Mouse (Mus musculus): ENCODE measurements at regions not wholly inside any gene's neighbourhood (a gene's known extent, or its start where the extent isn't known, plus 50 kb on each side); places are given as distances from the start of the nearest gene placed in this dataset.

DNA sequence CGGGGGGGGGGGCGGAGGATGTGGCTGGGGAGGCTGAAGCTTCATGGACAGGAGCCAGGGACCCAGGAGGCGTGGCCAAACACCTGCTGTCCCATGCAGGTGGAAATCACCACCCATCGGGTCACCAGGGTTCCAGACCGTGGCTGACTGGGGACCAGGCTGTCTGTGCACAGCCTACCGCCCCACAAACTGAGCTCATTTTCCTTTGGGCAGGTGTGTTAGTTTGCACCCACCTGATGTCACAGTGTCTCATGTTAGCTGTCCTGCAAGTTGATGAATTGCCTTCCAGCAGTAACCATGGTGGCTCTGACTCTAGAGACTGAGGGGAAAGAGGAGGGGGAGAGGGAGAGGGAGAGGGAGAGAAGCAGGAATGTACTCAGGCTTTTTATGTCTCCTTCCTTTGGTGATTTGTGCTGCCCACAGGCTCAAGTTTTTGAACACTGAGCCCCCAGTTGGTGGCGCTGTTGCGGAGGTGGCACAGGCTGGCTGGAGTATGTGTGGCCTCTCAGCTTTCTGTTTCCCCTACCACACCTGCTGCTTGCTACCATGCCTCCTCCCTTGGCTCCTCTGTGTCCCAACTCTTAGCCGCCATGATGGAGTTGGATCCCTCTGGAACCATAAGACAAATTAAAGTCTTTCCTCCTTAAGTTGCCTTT is 107.8 kb upstream of the Man2a1 start:
- DNase-seq (ENCODE audit: low spot score in 2 of 2) = no peak

DNA sequence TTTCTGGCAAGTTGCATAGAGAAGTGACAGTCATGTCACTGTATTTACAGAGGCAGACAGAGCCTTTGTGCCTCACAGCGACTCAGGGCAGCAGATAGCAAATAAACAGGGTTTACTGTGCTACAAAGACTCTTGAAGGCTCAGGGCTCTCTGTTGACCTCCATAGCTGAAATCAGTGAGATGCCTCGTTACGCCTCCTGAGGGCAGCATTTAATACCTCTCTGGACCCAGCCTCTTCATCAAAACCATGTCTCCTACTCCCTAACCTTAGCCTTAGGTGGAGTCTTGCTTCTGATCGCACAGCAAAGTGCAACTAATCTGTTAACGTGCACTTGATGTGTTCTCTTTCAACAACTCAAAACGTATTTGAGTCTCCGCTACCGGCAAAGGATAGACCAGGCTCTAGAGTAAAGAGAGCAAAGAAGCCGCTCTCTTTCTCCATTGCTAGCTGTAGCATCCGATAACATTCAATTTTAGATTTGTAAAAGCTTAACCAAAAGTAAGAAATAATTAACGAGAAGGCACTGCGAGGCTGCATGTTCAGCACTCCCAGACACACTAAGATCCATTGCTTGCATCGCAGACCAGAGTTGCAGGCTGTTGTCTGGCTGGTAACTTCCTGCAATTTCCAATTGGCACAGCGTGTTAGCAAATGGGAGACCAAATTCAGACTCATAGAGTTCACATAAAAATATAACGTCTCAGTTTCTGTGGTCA is 101.1 kb upstream of the Man2a1 start:
- peak in 1 of 2 experiments; percentile 14 for DNase-seq (ENCODE audit: low spot score in 2 of 2)

DNA sequence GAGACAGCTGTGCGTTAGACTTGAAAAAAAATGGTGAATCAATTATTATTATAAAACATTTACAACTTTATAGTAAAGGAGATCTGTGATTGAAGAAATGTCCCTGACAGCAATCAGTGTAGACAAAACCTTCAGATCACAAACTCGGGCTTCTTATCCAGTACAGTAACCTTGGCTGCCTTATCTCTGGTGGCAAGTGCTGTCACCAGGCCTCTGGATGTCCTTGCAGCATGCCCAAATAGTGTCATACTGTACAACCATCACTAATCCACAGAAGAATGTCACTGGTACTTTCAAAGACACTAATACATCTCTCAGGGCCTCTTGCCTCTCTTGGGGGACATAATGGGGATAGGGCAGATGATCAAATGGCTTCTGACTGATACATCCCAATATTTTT is 98.2 kb upstream of the Man2a1 start:
- no peak for DNase-seq (ENCODE audit: low spot score in 2 of 2)

DNA sequence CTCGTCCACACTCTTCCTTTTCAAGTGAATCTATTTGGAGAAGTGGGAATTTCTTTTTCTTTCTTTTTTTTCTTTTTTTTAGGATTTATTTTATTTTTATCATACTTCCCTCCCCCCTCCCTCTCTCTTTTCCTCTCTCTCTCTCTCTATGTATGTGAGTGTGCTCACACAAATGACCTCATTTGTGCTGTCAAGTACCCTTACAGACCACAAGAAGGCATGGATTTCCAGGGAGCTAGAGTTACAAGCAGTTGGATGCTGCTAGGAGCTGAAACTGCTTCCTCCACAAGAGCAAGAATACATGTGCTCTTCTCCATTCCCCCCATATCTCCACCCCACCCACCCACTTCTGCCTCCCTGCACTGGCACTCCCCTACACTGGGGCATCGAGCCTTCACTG is 94.6 kb upstream of the Man2a1 start:
- DNase-seq (ENCODE audit: low spot score in 2 of 2) = no peak

DNA sequence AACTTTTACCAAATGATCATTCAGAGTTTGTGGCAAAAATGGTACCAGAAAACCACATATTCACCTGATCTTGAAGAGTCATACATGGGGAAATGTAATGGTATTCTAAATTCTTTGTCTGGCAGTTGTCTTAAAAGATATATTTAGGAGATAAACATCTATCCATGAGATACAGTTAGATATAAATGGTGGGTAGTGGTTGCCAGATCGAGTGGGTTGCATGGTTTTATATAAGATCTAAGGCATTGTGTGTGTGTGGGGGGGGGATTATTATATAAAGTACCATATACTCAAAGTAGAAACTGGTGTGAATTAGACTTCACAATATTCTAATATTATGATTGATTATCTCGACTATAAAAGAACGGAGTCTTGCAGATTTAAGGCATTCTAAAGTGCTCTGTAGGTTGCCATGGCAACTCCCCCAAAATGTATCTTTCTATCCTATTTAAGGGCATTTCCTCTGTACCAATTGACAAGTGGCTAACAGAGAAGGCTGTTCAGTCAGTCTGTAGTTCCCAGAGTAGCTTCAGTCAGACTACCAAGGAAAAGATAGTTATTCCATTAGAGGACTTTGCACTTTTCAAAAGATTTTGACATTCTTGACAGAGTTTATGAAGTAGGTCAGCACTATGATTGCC is 89.3 kb upstream of the Man2a1 start:
- no peak for DNase-seq (ENCODE audit: low spot score in 2 of 2)

DNA sequence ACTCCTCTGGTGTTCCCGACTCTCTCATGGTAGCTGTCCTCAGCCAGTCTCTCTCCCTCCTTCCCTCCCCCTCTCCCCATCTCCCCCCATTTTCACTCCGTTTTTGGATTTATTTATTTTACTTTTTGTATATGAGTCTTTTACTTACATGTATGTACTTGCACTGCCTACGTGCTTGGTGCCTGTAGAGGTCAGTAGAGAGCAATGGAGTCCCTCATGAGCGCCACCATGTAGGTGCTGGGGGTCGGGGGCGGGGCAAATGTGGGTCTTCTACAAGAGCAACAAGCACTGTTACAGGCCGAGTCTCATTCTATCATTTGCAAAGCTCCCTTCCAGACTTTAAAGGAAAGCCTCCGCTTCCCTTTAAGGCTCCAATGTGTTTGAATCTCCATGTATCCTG is 78.3 kb upstream of the Man2a1 start:
- no peak for DNase-seq (ENCODE audit: low spot score in 2 of 2)

DNA sequence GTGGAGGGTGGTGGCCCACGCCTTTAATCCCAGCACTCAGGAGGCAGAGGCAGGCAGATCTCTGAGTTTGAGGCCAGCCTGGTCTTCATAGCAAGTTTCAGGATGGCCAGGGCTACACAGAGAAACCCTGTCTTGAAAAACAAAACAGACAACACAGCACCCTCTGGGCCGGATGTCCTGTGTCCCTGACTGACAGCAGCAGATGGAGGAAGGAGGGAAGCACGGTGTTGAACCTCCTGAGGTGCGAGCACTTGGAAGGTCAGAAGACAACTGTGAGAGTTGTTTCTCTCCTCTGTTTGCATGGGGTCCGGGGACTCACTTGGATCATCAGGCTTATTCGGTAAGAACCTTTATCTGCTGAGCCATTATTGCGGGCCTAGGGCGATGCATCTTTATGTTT is 76.6 kb upstream of the Man2a1 start:
- no peak for DNase-seq (ENCODE audit: low spot score in 2 of 2)

DNA sequence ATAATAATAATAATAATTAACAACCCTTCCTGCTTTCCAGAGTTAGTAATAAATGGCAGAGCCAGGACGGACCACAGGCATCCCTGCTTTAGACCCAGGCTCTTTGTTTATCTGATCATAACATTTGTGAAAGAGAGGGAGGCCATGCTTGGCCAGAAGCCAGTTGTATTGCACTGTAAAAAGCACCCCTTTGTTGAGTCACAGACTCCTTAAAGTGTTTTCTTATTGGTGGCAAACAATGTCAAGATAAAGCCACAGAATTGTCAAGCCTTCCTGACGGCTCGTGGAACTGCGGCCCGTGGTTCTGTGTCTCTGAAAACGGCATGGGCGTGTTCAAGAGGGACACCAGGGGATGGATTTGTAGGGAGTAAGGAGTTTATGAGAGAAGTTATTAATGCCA is 72.7 kb upstream of the Man2a1 start:
- no peak for DNase-seq (ENCODE audit: low spot score in 2 of 2)

DNA sequence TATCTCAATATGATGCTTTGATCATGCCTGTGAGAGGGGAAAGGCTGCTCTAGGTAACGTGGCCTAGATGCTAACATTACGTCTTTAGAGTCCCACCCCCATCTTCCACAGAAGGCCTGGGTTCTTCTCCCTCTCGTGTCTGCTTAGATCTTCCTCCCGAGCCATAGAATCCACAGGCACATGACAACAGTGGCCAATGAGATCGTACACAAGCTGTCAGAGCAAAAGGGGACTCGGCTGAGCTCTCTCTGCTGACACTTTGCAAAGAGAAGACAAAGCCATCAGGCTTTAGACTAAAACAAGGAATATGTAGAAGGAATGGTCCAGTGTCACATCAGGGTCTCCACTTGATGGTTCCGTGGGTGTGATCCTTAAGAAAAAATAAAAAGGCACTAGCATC is 72.1 kb upstream of the Man2a1 start:
- DNase-seq (ENCODE audit: low spot score in 2 of 2) = no peak

DNA sequence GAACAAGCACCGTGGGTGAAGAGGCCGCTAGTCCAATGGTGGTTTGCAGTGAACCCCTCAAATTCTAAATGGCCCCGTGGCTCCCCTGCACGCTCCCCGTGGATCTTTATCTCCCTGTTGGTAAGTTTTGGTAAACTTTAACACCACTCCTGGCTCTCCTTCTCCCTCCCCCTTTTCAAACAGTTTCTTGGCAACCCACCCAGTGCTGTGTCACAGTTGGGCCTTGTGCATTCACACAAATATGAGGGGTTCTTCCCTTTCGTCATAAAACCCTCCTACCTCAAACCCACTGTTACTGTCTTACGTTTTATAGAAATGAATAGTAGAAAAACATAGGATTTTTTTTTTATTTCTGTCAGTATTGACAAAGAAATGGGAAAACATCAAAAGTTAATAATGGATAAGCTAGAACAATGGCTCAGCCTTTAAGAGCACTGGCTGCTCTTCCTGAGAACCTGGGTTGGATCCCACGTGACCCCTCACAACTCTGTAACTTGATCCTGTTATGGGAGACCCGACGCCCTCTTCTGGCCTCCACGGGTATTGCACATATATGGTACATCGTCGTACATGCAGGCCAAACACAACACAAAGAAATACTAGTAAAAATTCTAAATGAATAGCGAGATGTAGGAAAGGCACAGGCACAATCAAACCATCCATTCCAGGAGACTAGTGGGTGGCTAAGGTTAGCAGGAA is 71.1 kb upstream of the Man2a1 start:
- DNase-seq (ENCODE audit: low spot score in 2 of 2) = no peak

DNA sequence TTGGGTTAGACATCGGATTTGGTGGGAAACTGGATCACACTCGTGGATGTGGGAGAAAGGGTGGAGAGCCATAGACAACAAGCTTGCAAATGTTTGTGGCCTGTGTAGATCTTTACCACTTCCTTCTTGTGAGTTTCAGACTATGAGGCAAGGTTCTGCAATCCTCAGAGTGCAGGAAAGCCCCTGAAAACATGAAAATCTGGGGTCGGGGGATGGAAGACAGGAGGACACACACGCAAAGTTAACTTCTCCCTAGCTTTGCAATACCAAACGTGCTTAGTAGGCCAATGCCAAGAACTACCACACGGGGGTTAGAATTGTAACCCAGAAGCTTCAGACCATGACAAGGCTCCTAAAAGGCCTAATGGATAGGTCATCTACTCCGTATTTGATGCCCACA is 69.4 kb upstream of the Man2a1 start:
- DNase-seq (ENCODE audit: low spot score in 2 of 2) = no peak

DNA sequence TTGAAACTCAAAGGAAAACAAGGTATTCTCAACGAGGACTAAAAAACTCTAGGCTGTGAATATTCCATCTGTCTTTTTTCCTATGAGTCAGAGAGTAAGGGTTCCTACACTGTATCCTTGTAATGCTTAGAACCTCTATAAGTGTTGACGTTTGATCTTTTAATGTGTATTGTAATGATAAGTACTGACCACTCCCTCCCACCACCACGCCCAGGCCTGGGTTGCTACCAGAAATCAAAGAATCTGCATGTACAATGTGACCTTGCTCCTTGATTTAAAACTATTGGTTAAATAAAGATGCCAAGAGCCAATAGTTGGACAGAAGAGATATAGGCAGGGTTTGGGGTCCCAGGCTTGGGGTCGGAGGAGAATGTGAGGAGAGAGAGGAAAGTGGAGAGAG is 66.2 kb upstream of the Man2a1 start:
- no peak for DNase-seq (ENCODE audit: low spot score in 2 of 2)

DNA sequence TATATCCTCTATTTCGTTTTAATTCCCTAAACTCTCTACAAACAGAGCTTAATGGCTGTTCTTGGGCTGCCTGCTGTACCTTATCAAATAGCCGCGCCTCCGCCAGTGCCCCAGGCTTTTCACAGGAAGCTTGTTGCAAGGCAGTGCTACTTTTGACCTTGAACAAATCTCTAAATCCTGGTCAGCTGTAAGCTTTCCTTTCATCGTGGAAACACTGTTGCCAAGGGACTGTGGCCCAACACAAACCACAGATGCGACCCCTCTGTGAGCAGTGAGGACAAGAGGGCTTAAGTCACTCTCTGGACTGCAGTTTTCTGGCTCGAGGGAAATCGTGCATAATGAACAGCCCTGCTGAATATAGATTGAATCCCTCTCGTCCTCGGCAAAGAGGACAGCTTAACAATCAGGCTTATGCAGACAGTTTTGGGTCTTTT is 62.0 kb upstream of the Man2a1 start:
- no peak for DNase-seq (ENCODE audit: low spot score in 2 of 2)

DNA sequence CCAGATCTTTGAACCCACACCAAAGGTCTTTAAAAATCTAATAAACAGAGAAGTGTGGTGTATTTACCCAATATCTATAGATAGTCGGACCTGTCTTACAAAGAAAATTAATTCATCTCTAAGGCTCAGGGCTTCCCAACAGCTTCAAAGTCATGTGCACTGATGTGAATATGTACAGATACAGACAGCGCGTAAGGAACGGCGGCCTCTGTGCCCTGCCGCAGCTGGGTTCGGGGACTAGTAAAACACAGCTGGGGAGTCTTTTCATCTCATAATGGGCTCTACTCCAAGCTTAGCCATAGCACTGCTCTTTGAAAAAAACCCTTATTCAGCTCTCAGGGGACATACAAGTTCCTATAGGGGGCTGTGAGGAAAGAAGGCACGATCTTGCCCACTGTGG is 60.1 kb upstream of the Man2a1 start:
- DNase-seq (ENCODE audit: low spot score in 2 of 2) = no peak

DNA sequence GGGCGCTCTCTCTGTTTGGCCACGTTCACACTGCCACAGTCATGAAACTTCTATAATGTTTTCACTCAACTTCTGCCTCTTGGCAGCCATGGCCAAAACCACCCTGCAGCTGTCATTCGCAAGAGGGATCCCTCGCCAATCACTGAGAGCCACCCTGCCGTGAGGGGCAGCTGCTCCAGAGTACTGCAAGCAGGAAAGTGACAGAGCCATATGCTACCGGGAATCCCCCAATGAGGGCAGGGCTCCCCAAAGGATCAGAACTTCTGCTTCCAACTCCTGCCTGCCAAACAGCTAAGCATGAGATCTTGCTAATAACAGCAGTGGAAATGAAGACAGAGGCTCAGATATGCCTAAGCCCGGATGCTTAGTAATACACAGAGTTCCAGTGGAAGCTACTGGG is 52.0 kb upstream of the Man2a1 start:
- no peak for DNase-seq (ENCODE audit: low spot score in 2 of 2)

DNA sequence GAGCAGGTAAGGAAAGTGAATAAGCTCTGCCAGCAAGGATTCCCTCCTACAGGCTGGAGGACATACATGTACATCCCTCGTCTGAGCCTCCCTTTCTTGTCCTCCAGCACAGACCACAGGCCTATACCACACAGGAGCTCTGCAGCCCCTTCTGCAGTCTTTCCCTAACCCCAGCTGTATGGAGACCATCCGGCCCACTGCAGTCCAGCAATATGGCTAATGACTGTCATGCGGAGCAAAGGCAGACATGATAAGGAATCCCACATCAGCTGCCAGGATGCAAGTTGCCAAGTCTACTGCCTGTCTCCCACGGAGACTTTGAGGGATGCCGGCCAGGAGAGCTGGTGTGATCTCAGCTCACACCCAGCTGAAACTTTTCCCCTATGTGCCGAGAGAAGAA is 50.5 kb upstream of the Man2a1 start:
- DNase-seq (ENCODE audit: low spot score in 2 of 2) = peak in 1 of 2 experiments; percentile 1
